Comparison of ENCODE assay signal across 8 mouse cellular contexts in the genomic region with DNA sequence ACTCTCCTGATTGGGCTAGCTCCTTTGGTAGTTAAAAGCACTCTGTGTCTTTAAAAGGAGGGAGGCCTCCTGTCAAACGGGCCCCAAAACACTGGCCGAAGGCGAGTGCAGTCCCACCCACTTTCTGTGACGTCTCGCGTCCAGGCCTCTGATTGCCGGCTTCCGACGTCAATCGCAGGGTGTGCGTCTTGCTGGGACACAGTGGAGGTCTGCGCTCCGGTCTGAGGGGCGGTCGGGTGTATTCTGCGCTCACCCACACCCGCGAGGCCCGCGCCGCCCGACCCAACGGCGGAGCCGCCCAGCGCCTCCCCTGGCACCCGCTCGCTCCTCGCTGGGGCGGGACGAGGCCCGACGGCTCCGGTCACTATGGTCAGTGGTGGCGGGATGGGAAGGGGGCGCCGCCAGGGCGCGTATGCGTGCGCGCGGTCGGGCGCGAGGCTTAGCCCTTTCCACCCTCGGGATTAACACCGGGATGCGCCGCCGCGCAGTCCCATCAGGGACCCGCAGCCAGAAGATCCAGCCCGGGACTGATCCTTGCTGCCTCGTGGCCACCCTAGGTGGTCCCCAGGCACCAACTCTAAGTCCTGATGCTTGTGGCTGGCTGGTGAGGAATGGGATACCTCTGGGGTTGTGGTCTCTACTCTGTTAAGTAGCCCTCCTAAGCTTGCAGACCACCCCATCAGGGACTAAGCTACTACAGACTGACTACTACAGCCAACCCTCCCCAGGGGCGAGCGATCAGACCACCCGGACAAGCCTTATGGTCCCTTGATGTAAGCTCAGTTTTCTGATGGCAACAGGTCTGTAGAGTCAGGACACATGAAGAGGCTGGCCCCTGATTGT. TPM values are rescaled to one million over a fixed set of nuclear protein-coding genes. Genes with fewer than 3 reads are reported as not detected.
A peak's percentile ranks its signal among the peaks of the same experiment; 100 is the strongest.
DNase-seq lines count a peak whose midpoint lies in the region; ATAC-seq and TF ChIP-seq lines count a peak whose summit lies in the region.

A gene (plus strand): TSS at position 178 of the 843 bp plus-strand sequence.

- no peaks in the 10 kb centered on the region for H3K36me3 ChIP-seq in heart, embryonic 10.5 days
- no peaks in the 10 kb centered on the region for H3K36me3 ChIP-seq in kidney, embryonic 15.5 days

- 1% methylated on average over 58 of the region's 58 CpGs for WGBS in heart, embryonic 10.5 days
- under 1% methylated on average over 58 of the region's 58 CpGs for WGBS in kidney, embryonic 15.5 days

- peak; percentile 97 for DNase-seq in A20 (ENCODE audit: low read depth, low spot score)
- DNase-seq in heart, embryonic 10.5 days (ENCODE audit: low spot score): peak; percentile 99
- peak; percentile 96 for DNase-seq in liver
- DNase-seq in spleen, postnatal 4 days (ENCODE audit: low spot score in 2 of 2): peak; percentile 95 to 96

- H3K4me3 ChIP-seq in bone marrow macrophage, adult 2 months (ENCODE audit: insufficient read depth, low read length): peak within 1 kb of the TSS; percentile 71
- H3K4me3 ChIP-seq in embryonic fibroblast, embryonic 13.5 days (ENCODE audit: insufficient read depth, low read length): peak within 1 kb of the TSS; percentile 69
- peak within 1 kb of the TSS; percentile 76 for H3K4me3 ChIP-seq in heart, embryonic 10.5 days
- peak within 1 kb of the TSS; percentile 72 for H3K4me3 ChIP-seq in kidney, embryonic 15.5 days (replicated peaks)

- peak within 1 kb of the TSS; percentile 76 for H3K4me2 ChIP-seq in kidney, embryonic 15.5 days

- H3K9me3 ChIP-seq in heart, embryonic 10.5 days: no peaks in the 10 kb centered on the region
- no peaks in the 10 kb centered on the region for H3K9me3 ChIP-seq in kidney, embryonic 15.5 days (replicated peaks)

- TF ChIP-seq POLR2A in bone marrow macrophage, adult 2 months (IDR thresholded peaks at IDR 0.05; ENCODE audit: borderline replicate concordance, low read depth, low read length): no peak
- peak; percentile 58 for TF ChIP-seq POLR2A in embryonic fibroblast, embryonic 13.5 days (IDR thresholded peaks at IDR 0.05; ENCODE audit: low read depth, low read length)

- no peak within 1 kb of the TSS for H3K27ac ChIP-seq in bone marrow macrophage, adult 2 months (ENCODE audit: insufficient read depth, low read depth, low read length)
- no peak within 1 kb of the TSS for H3K27ac ChIP-seq in embryonic fibroblast, embryonic 13.5 days (ENCODE audit: insufficient read depth, low read length)
- H3K27ac ChIP-seq in heart, embryonic 10.5 days: peak within 1 kb of the TSS; percentile 94
- H3K27ac ChIP-seq in kidney, embryonic 15.5 days: peak within 1 kb of the TSS; percentile 32; the same call in 1 of the 2 replicates

- H3K27me3 ChIP-seq in heart, embryonic 10.5 days (ENCODE audit: insufficient read depth, poor library complexity, severe bottlenecking): no peaks in the 10 kb centered on the region
- H3K27me3 ChIP-seq in kidney, embryonic 15.5 days: no peaks in the 10 kb centered on the region

- TF ChIP-seq CTCF in bone marrow macrophage, adult 2 months (IDR thresholded peaks at IDR 0.05; ENCODE audit: low read depth, low read length): no peak
- no peak for TF ChIP-seq CTCF in embryonic fibroblast, embryonic 13.5 days (IDR thresholded peaks at IDR 0.05; ENCODE audit: borderline replicate concordance, insufficient read depth, low read length)

- ATAC-seq in kidney, embryonic 15.5 days (replicated peaks; ENCODE audit: low FRiP score): peak; percentile 100
- peak; percentile 90 for ATAC-seq in monocyte, adult 5-6 weeks (replicated peaks; ENCODE audit: insufficient number of reproducible peaks, low FRiP score, low TSS enrichment, poor library complexity, severe bottlenecking)

- peak within 1 kb of the TSS; percentile 68 for H3K9ac ChIP-seq in kidney, embryonic 15.5 days

- no peaks in the 10 kb centered on the region for H3K4me1 ChIP-seq in bone marrow macrophage, adult 2 months (ENCODE audit: control insufficient read depth, insufficient read depth, low read length)
- H3K4me1 ChIP-seq in embryonic fibroblast, embryonic 13.5 days (ENCODE audit: control insufficient read depth, insufficient read depth, low read length): no peaks in the 10 kb centered on the region
- H3K4me1 ChIP-seq in heart, embryonic 10.5 days: peaks cover 52% of the 10 kb centered on the region
- peaks cover 7% of the 10 kb centered on the region for H3K4me1 ChIP-seq in kidney, embryonic 15.5 days

RNA-seq across cellular contexts. Expression of the gene that starts here (rescaled TPM):
- 3.8 and 5.6 TPM in 2 replicates for polyA plus RNA-seq in bone marrow macrophage, adult 2 months (2012; ENCODE audit: insufficient read depth, insufficient read length, missing spikeins)
- polyA plus RNA-seq in embryonic fibroblast, embryonic 13.5 days (2011; ENCODE audit: insufficient read length, low read depth, missing spikeins): 12.0 and 13.3 TPM in 2 replicates
- polyA plus RNA-seq in heart, embryonic 10.5 days (2016; fragmentation: Nextera tagmentation; extraction: Ambion mirVana): 22.5 and 26.0 TPM in 2 replicates
- polyA plus RNA-seq in kidney, embryonic 15.5 days (2015; fragmentation: Nextera tagmentation; extraction: Ambion mirVana): 7.5 and 7.6 TPM in 2 replicates
- 0.68 to 2.0 TPM (median 1.5 TPM) in 3 replicates for total RNA-seq in monocyte, adult 5-6 weeks (2017)

Comparison
In these comparisons a context has a peak if more than half of its experiments do, and no peak if none do; other contexts are left out.
1. H3K27ac ChIP-seq: peak in heart, embryonic 10.5 days (single experiment) and kidney, embryonic 15.5 days (single experiment); none in bone marrow macrophage, adult 2 months (single experiment) and embryonic fibroblast, embryonic 13.5 days (single experiment).
2. Peak in every context shown above with its lines, with median percentiles within 50 percentile points of each other: DNase-seq and H3K4me3 ChIP-seq.